Mouse (Mus musculus) heart, postnatal 25 days (tissue): Measurements from ENCODE around the gene Gm19935. TPM values are rescaled to one million over a fixed set of nuclear protein-coding genes. Genes with fewer than 3 reads are reported as not detected.

Experiments used
- DNase-seq: peaks from one replicate; pipeline ENCODE4 v3.0.0; 2022; ENCODE audit warnings: low spot score
- intact Hi-C: fragments of 180-260 bp; cut with DNase I; formaldehyde crosslinking; loops from one replicate; pipeline ENCODE4 v1.15.1; 2025
- total RNA-seq, 2 experiments: library from RNA; stranded (reverse); gene quantifications; 2 replicates each; pipeline ENCODE4 v1.2.3; 2021

Gene Gm19935
- total RNA-seq, result not detected

DNA sequence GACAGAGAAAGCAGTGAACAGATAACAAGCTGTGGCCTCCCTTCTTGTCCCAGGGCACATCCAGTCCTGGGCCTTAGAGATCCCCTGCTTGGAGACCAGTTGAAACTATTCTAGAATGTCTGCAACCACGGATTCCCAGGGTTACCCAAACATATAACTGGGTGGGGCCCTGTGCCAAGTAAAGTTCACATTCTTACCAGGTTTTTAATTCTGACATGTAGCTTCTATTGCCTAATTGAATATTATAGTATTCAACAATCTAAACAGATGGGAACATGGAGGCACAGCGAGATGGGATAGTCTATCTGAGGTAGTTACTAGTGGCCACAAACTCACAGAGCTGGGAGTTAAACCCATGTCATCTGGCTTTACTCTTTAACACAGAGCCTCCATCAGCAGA is at the start of gene Gm19935:
TSS of gene Gm19935 (minus strand) at position 101 of the 400 bp plus-strand sequence.
- intact Hi-C loops, result no loop called here
- no peak for DNase-seq

DNA sequence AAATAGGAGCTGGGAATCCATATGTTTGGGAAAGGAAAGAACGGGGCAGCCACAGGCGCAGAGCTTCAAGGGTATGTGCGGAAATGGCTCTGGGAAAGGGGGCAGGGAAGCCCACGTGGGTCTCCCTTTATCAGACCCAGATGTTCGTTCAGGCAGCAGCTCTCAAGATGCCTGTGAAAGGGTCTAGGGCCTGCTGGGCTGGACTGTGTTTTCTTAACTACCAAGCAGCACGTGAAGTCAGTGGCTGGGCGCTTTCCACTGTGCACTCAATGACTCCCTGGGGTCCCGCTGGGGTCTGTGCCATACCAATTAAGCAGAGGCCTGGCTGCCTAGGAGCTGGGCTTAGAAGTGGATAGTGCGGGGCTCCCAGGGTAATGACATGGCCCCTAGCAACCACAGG is 44.8 kb upstream of the Gm19935 start:
- peak; percentile 47 for DNase-seq
- intact Hi-C loops, result no loop called here

DNA sequence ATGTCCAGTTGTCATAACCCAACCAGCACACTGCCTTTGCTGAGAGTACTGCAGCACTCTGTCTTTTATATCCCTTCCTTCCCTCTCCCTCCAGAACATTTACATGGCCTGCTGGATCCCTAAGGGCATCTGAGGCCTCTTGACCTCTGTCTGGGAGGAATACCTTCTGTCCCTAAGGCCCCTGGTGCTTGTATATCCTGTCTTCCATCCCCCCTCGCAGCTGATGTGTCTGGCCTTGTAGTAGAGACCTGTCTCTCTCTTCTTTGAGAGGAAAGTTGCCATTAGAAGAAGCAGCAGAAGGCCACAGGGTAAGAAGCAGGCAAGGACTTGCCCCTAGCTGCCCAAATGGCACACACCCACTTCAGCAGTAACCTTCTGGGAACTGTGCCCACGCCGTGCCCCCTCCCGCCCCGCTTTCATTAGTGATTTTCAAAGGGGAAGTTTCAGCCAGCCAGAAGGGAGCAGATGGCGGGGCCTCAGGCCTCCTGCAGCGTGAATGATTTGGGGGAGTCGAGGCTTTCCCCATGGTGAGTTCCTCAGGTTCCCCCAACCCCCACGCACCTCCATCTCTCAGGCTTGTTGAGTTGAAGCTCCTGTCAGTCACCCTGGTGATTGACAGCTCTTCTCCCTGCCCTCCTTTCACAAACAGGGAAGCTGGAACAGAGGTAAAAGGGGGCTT is 44.2 kb upstream of the Gm19935 start:
- no peak for DNase-seq

DNA sequence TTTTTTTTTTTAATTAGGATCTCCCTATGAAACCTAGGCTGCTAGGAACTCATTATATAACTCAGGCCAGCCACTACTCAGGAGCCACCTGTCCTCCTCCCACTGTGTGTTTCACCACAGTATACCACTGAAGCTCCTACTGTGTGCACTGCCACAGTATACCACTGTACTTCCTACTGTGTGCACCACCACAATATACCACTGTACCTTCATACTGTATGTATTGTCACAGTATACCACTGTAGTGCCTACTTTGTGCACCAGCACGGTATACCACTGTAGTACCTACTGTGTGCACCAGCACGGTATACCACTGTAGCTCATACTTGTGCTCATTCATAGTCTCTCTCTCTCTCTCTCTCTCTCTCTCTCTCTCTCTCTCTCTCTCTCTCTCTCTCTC is 40.9 kb upstream of the Gm19935 start:
- DNase-seq, result no peak
- intact Hi-C loops, result no loop called here

More for the DNA sequence above, 44.2 kb upstream of the Gm19935 start:
- intact Hi-C loops, result no loop called here

DNA sequence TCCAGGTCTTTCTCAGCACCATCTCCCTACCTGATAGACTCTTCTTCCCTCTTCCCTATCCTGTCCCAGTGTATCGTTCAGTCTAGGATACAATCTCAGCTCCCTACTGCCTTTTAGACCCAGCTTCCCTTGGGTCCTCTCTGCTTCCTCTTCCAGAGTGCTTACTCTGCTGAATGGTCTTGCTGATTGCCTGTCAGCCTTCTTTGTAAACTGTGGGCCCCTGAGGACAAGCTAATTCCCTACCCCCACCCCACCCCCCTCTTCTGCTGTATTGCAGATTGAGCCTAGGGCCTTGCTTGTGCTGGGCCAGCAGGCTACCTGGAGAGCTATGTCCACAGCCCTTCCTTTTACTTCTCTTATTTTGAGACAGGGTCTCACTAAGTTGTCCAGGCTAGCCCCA is 39.8 kb upstream of the Gm19935 start:
- intact Hi-C loops, result no loop called here
- DNase-seq, result no peak

DNA sequence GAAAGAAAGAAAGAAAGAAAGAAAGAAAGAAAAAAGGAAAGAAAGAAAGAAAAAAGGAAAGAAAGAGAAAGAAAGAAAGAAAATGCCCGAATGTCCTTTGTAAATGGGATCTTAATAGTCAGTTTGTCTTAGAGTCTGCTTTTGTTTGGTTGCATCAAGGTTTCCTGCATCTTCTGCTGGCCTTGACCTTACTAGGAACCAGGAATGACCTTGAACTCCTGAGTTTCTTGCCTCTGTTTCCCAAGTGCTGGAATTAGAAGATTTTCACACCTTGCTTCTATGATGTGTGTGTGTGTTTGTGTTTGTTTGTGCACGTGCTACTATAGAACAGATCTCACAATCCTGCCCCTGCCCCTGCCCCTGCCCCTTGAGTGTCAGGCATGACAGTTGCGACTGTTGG is 39.0 kb upstream of the Gm19935 start:
- DNase-seq, result no peak
- intact Hi-C loops, result no loop called here

DNA sequence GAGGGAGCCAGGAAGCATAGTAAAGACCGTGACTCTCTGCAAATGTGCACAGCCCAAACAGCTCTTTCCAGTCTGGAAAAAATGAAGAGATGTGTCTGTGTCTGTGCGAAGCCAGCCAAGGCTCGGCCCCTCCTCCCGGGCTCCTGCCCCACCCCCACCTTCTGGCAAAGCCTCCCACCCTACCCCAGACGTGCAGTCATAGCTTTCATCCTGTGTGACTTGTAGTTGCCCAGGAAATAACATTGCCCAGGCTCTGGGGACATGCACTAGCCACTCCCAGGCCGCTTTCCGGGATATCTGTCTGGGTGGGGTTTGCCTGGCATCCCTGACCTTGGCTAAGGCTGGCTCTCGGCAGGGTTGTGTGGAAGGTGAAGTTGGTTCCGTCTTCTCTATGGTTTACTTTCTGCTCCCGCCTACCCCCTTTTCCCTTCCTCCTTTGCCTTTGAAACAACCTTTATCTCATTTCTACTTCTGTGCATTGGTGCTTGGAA is 37.5 kb upstream of the Gm19935 start:
- DNase-seq, result peak; percentile 28
- intact Hi-C loops, result no loop called here

DNA sequence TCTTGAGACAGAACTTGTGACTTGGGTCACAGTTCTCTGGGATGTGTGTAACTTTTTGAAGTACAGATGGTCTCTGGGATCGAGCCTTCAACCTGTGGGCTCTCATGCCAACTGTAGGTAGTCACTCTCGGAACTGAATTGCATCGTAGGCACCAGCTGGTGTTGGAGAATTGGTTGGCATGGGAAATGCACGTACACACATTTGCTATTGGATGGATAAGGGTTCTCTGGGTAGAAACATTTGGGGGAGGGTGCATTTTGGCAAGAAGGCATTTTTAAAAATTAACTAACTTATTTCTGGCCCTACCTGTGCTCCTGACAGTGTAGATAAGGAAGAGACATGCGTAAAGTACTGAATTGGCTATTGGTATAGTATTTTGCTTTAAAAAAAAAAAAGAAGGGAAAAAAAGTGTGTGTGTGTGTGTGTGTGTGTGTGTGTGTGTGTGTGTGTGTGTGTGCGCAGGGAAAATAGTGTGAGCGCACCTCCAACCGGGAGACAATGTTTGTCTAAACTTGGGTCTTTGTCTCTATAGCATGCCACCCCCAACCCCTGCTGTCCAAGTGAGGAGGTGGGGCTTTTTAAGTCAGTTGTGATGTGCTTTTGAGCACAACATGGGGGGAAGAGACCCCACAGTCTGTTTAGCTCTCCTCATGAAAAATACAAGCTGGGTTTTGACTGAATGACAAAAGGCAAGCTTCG is 36.9 kb upstream of the Gm19935 start:
- no peak for DNase-seq
- intact Hi-C loops, result no loop called here

DNA sequence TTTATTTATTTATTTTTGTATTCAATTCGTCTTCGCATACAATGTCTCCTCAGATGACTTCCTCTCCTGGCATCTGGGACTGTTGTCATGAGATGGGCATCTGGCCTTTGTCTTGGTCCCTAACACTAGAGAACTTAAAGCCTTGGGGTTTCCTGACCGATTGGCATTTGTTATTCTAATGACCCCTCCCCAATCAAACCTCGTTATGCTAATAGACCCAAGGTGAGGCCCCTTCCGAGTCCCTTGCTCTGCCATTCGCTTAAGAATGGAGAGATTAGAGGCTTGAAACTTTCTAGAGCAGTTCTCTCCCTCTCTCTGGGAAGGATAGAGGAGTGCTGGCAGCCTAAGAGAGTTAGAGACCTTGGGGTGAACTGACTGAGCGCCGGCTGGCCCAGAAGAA is 34.4 kb upstream of the Gm19935 start:
- intact Hi-C loops, result no loop called here

DNA sequence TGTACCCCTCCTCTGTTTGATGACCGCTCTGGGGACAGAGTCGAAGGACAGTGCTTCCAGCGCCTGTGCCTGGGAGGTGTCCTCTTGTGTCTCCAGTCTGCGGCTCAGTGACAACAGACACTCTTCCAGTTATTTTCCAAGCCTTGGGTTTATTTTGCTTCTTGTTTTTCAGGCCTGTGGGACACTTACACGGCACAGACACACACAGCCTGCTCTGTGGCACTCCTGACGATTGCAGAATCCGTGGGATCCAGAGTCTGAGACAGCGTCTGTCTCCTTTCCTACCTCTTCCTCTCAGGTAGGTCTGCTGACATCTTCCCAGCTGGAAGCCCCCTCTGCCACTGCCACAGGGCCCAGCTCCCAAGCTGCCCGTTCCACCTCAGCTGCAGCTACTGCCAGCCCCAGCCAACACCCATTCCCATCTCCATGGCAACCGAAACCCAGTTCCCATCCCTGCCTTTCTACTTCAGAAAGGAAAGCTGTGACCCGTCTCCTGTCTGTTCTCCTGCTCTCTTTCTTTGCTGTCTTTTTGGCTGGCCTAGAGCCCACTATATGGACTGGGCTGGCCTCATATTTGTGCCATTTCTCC is 32.4 kb upstream of the Gm19935 start:
- DNase-seq, result no peak
- intact Hi-C loops, result no loop called here

More for the DNA sequence above, 34.4 kb upstream of the Gm19935 start:
- no peak for DNase-seq

DNA sequence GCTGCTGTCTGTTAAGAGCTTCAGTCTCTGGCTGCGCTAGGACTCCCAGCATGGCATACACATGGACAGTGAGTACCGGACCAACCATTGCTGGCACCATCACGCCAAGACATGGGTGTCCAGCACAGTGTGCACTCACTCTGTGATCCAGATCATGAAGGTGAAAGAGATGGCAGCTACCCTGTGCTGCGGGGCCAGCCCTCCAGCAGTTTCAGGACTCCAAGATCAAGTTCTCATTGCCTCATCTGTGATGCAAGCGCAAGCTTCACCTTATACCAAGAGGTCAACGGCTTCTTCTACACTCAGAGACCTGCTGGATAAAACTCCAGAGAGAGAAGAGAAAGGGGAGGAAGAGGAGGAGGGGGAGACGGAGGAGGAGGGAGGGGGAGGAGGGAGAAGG is 30.8 kb upstream of the Gm19935 start:
- intact Hi-C loops, result no loop called here
- DNase-seq, result no peak

DNA sequence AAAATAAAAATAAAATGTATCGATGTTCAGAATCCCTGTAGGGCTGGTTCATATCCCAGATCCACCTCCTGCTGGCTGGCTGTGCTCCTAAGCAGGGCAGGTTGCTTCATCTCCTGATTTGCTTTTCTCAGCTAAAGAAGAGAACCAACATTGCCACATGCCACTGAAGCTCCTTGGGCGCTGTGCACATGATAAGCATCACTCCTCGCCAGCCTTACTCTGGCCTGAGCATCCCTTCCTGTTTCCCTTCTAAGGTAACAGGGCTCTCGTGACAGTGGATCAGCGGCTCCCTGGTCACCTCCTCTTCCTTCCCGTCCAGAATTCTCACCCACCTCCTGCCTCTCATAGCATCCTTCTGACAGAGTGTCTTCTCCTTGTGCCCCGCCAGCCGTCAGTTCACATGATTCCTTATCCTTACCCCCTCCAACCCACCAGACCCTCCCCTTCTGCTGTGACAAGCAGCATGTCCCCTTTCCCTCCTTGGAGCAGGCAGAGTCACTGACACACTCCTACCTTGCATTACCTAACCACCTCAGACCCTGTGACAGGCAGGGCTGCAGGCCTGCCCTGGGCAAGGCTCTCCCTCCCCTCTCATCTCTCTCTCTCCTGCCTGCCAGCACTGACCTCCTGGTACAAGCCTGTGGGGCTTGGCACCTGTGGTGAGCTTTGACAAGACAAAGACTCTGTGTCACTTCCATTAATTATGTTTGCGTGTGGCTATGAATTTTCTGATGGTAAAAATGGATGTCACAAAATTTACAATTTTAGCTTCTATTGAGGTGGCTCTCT is 27.2 kb upstream of the Gm19935 start:
- intact Hi-C loops, result no loop called here
- DNase-seq, result no peak

DNA sequence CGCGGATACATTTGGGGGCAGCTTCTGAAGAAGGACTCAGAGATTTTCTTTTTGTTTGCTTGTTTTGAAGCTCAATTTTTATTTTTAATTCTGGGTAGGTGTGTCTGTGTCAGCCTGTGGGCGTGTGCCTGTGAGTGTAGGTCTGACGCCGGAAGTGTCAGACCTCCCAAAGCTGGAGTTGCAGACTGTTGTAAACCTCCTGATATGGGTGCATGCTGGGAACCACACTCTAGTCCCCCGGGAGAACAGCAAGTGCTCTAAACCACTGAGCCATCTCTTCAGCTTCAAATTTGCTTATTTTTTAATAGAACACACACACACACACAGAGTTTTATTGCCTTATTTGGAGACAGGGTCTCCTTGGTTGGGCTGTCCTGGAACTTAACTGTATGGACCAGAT is 25.9 kb upstream of the Gm19935 start:
- DNase-seq, result no peak
- intact Hi-C loops, result no loop called here

DNA sequence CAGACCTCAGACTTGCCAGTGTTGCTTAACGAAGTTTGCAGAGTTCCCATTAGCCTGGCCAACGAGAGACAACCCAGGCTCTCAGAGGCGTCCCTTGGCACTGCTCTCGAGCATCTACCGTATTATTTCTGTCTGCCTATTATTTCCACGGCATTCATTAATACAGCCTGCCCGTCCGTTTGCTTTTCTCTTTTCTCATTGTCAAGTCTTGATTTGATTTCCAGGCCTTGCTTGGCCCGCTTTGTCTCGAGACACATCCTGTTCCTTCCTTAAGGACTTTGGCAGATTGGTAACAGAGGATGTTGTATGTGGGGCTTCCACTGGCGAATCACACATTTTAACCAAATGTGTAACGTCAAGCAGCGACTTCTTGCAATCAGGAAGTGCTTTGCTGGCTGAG is 24.1 kb upstream of the Gm19935 start:
- intact Hi-C loops, result no loop called here
- peak; percentile 47 for DNase-seq

DNA sequence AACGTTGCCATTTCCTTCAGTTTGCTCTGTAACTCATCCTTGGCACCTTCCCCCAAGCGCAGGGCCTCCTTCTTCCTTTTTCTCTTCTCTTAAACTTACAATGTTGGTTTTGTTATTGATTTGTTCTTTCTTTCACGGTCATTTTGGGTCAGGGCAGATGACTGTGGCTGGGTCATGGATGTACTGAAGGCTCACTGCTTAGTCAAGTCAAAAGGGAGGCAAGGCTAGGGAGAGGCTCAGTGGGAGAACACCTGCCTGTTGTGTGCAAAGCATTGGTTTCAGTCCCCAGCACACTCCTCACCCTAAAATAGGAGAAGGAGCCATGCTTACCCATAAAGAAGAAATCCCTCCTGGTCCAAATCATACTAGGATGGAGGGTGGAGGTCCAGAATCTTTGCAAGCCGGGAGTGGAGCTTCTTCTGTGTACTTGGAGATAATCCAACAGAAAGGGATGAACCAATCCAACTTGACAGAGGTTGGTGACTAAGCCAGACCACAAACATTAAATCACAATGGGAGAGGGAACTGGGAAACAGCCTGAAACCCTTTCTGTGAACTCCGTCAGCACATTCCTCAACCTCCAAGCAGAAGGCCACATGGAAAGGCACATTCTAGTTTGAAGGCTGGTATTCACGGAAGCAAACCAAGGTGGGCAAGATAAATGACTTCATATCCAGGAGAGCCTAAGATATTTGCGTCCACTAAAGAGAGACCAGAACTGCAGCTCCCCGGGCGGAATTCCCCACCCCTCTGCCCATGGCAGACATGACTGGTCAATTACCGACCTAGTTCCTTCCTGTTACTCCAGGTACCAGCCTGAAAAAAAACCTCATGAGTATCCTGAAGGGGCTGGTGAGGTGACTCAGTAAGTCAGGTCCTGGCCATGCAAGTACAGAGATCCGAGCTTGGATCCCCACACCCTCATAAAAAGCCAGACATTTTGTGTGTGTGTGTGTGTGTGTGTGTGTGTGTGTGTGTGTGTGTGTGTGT is 22.8 kb upstream of the Gm19935 start:
- DNase-seq, result no peak
- intact Hi-C loops, result no loop called here

DNA sequence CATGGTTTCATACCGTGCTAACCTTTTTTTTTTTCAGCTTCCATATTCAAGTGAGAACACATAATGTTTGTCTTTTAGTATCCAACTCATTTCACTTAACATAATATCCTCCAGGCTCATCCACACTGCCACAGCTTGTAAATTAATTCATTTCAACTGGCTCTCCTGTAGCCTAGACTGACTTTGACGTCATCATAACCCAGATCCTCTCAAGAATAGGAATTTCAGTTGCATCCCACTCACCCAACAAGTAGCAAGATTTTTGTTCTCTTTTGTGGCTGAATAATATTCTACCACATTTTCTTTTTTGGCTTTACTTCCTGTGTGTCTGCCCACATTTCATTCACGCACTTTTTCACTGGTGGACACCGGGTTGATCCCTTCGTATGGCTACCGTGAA is 20.2 kb upstream of the Gm19935 start:
- no peak for DNase-seq
- intact Hi-C loops, result no loop called here

DNA sequence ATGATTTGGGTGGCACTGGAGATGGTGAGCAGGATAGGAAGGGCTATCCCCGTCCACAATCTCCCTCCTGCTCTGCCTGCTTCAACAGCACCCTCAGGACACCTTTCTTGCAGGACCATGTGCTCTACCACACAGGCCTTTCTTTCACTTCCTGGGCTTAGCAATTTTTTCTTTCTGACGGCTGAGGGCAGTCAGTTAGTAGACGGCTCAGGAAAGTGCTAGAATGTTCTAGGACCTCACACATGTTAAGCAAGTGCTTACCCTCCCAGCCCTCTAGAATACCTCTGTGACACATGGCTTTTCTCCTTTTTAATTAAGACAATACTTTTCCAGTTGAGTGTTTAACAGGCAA is 17.1 kb upstream of the Gm19935 start:
- intact Hi-C loops, result no loop called here
- DNase-seq, result no peak

DNA sequence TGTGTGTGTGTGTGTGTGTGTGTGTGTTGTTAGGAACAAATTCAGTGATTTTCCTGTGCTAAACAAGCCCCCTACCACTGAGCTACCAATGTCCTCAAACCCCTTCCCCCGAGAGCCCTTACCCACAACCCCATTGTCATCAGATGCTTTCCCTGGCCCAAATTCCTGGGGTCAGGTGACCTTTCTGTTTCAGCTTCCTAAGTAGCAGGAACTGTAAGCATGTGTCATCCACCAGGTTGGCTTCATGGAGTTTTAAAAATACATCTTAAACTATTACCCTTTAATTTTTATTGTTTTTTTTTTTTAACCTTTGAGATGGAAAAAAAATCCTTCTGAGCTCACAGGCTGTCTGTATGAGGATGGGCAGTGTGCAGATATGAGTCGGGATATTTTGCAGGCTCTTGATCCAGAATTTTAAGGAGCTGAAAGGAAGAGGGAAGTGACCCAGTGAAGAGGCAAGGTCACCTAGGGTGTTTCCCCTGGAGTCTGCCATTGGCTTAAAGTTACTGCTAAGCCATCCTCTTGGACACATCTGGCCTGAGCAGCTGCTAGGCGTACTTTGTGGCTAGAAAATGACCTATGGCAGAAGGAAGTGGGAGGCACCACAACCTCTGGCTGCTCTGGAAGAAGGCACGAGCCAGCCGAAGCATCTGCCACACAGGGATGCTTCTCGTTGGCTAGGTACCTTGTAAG is 16.6 kb upstream of the Gm19935 start:
- DNase-seq, result no peak
- intact Hi-C loops, result no loop called here
